Mouse (Mus musculus) C2C12 (cell line): Measurements from ENCODE around the gene Abraxas1.

Experiments
- CEBPB ChIP-seq: IDR thresholded peaks from one replicate; pipeline ENCODE4 v1.6.1; 2011; ENCODE audit warnings: low read depth, mild to moderate bottlenecking, control low read depth, moderate library complexity
- CTCF ChIP-seq: IDR thresholded peaks from one replicate; pipeline ENCODE4 v1.5.1; 2011; ENCODE audit not compliant: control insufficient read depth, insufficient read depth, insufficient read length
- MYOD1 ChIP-seq: IDR thresholded peaks from one replicate; pipeline ENCODE4 v1.6.1; 2011; ENCODE audit warnings: low read depth; ENCODE audit not compliant: control insufficient read depth, insufficient read length
- MYOG ChIP-seq: IDR thresholded peaks from one replicate; pipeline ENCODE4 v1.6.1; 2011; ENCODE audit not compliant: control insufficient read depth, insufficient read length; ENCODE audit errors: extremely low read depth
- USF1 ChIP-seq: IDR thresholded peaks from one replicate; pipeline ENCODE4 v1.6.1; 2011; ENCODE audit warnings: low read depth, mild to moderate bottlenecking, control low read depth, moderate library complexity

- TF ChIP-seq CTCF (no peak), MYOG (no peak), MYOD1 (no peak), USF1 (no peak), CEBPB (peak; percentile 81)
Observed at GRCm38 (mm10) chr5:100821375-100821774, 610 bp upstream of the Abraxas1 start.
